Mouse (Mus musculus): ENCODE results near the gene Gpatch8. TPM values are rescaled to one million over a fixed set of nuclear protein-coding genes. Genes with fewer than 3 reads are reported as not detected.

The Gpatch8 gene
- total RNA-seq (2022): 10 to 100 TPM; 17.7 to 24.0 (median 22.8) TPM

GRCm38 (mm10) chr11:102556031-102556715, at the start of gene Gpatch8:
Gene Gpatch8 (minus strand): TSS chr11:102556392.
- DNase-seq (ENCODE audit: low spot score in 2 of 2): peak; percentile 94 to 95

DNA sequence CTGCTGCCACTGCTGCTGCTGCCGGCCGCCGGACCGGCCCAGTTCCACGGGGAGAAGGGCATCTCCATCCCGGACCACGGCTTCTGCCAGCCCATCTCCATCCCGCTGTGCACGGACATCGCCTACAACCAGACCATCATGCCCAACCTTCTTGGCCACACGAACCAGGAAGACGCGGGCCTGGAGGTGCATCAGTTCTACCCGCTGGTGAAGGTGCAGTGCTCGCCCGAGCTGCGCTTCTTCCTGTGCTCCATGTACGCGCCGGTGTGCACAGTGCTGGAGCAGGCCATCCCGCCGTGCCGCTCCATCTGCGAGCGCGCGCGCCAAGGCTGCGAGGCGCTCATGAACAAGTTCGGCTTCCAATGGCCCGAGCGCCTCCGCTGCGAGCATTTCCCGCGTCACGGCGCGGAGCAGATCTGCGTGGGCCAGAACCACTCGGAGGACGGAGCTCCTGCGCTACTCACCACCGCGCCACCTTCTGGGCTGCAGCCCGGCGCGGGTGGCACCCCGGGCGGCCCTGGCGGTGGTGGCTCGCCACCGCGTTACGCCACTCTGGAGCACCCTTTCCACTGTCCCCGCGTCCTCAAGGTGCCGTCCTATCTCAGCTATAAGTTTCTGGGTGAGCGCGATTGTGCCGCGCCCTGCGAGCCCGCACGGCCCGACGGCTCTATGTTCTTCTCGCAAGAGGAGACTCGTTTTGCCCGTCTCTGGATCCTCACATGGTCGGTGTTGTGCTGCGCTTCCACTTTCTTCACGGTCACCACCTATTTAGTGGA, 48.8 kb upstream of the Gpatch8 start:
- DNase-seq (ENCODE audit: low spot score in 2 of 2): peak in 1 of 2 experiments; percentile 11

DNA sequence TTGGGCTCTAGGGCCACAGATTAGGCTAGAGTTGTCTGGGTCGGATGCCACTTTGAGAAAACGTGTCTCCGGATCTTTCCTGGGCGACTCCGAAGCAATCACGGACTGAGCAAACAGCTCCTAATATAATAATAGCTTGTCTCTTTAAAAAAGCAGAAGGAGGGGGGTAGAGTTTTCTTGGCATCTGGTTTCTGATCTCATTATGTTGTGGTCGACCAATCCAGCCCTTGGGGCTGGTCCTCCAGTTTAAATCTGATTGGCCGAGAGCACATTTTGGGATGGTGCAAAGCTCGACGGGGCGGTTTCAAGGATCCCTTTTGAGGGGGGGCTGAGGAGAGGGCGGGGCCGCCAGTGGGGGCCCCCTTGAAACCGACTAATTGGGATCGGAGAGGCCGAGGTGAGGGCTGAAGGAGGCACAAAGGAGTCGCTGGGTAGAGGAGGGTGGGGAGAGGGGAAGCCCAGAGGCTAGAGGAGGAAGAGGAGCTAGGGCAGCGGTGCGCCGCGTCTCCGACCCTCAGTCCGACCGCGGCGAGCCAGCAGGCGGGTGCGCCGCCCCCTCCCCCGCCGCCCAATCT, 47.9 kb upstream of the Gpatch8 start, which contains the start of gene Fzd2:
Gene Fzd2 (plus strand): TSS at position 387 of the 575 bp plus-strand sequence.
- DNase-seq (ENCODE audit: low spot score in 2 of 2): peak; percentile 58 to 78

DNA sequence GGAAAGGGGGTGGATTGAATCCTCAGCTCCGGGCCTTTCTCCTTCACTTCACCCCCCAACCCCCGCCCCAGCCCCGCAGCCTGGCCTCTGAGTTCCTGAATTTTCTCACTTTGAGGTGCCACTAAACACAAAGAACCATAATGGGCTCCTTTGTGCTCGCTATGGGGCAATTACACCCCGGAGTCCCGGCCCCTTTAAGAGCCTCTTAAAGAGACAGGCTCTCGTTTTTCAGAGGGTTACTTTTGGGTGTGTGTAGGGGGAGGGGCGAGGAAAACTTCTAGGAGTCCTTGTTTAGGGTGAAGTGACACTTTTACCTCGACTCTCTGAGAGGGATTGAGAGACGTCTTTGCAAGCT, 47.3 kb upstream of the Gpatch8 start:
- peak; percentile 26 to 32 for DNase-seq (ENCODE audit: low spot score in 2 of 2)

DNA sequence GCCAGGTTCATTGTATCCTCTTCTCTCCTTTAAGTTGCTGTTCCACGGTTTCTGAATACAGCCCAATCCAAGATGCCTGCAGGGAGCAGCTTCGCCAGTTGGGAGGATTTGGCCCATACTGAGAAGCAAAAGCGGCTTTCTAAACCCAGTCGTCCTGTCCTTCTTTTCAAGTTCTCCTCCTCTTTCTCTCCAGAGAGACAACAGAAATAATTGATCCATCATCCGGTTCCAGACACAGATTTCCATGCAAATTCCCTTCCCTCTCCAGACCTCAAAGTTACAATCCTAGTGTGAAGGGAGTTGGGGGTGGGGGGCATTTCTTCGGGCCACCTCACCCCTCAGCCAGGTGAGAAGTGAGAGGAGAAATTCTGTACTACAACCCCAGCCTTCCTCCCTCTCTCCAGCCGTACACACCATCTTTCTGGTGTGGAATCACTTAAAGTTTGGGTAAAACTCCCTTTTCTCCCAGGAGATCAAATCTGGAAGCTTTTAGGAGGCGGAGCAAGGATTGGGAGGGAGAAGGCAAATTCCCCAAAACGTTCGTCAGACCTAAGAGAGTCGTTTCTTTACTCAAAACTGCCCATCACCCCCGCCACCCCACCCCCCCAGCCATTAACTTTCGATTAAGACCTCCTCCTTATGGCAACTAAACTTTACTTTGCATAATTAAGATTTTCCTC, 46.8 kb upstream of the Gpatch8 start:
- DNase-seq (ENCODE audit: low spot score in 2 of 2): no peak

- DNase-seq (ENCODE audit: low spot score in 2 of 2): no peak
Observed at GRCm38 (mm10) chr11:102599912-102600311, 43.7 kb upstream of the Gpatch8 start.

- no peak for DNase-seq (ENCODE audit: low spot score in 2 of 2)
Observed at GRCm38 (mm10) chr11:102595341-102595820, 39.2 kb upstream of the Gpatch8 start.

- no peak for DNase-seq (ENCODE audit: low spot score in 2 of 2)
Observed at GRCm38 (mm10) chr11:102587554-102587953, 31.4 kb upstream of the Gpatch8 start.

DNA sequence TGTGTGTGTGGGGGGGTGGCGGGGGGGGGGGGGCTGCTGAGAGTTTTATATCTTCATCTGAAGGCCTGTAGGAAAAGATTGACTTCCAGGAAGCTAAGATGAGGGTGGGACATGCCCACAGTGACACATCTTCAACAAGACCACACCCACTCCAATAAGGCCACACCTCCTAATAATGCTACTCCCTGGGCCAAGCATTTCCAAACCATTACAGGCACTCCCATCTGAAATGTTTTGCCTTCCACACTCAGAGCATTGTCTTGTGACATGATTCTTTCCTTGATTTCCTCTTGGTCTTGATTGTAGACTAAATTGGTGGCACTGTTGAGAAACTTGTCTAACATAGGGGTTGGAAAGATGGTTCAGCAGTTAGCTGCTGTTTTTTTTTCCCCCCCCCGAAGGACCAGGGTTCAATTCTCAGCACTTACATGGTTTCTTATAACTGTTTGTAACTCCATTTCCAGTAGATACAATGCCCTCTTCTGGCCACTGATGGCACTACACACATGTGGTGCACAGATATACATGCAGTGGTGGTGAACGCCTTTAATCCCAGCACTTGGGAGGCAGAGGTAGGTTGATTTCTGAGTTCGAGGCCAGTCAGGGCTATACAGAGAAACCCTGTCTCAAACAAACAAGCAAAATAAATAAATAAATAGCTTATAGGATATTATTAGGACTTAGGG, 30.4 kb upstream of the Gpatch8 start:
- no peak for DNase-seq (ENCODE audit: low spot score in 2 of 2)

- DNase-seq (ENCODE audit: low spot score in 2 of 2): no peak
Observed at GRCm38 (mm10) chr11:102582736-102583135, 26.5 kb upstream of the Gpatch8 start.

- no peak for DNase-seq (ENCODE audit: low spot score in 2 of 2)
Observed at GRCm38 (mm10) chr11:102582016-102582610, 25.9 kb upstream of the Gpatch8 start.

- DNase-seq (ENCODE audit: low spot score in 2 of 2): no peak
Observed at GRCm38 (mm10) chr11:102581281-102582015, 25.3 kb upstream of the Gpatch8 start.

- DNase-seq (ENCODE audit: low spot score in 2 of 2): no peak
Observed at GRCm38 (mm10) chr11:102580034-102580330, 23.8 kb upstream of the Gpatch8 start.

- no peak for DNase-seq (ENCODE audit: low spot score in 2 of 2)
Observed at GRCm38 (mm10) chr11:102579165-102580033, 23.2 kb upstream of the Gpatch8 start, which contains the start of gene Gm11627. Gene Gm11627 (minus strand): TSS chr11:102579461.

DNA sequence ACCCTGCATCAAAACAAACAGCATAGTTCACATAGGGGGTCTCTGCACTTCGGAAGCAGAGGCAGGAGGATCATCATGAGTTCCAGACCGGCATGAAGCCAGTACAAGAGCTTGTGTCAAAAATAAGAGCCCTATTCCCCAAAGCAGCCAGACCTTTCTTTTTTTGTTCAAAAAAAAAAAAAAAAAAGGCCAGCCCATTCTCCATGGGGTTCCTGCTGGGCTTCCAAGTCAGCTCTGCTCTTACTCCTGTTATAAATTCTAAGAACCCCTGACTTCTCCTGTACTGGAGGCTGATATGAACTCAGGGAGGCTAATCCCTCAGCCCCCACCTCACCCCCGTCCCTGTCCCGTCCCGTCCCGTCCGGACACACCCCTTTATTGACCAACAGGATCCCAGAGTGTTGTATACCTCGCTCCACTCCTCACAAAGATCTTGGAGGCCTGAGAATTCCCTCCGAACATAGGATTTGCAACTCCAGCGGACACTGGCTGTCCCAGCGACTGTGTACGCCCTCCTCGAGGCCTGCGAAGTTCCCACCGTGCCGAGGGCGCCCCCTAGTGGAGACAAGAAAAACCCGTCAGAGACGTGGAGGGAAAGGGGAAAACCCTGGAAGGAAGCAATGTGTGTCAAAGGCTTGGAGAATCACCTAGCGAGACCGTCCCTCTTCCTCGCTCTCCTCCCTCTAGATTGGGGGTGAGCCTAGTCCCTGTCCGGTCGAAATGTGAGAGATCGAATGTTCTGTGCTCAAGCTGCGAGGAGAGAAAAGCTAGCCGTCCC, 22.3 kb upstream of the Gpatch8 start:
- peak in 1 of 2 experiments; percentile 50 for DNase-seq (ENCODE audit: low spot score in 2 of 2)

- DNase-seq (ENCODE audit: low spot score in 2 of 2): no peak
Observed at GRCm38 (mm10) chr11:102576050-102576754, 20.0 kb upstream of the Gpatch8 start.

DNA sequence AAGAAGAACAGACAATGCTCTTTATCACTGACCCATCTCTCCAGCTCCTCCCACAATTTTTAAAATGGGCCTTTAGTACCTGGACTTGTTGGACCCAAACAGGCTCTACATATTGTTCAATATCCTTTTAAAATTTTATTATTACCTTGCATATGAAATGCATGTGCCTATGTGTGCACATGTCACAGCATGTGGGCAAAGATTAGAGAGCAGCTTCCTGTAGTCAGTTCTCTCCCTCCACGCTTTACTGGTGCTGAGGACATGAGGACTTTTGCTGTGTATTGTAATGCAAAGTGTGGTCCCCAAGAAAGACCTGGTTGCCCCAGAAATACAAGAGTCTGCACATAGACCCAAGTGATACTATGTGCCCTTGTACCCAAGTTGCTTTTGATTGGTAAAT, 18.8 kb upstream of the Gpatch8 start:
- no peak for DNase-seq (ENCODE audit: low spot score in 2 of 2)

Data from gastrocnemius, adult 8-10 months (tissue).